Mouse (Mus musculus): ENCODE measurements at regions not wholly inside any gene's neighbourhood (a gene's known extent, or its start where the extent isn't known, plus 50 kb on each side); places are given as distances from the start of the nearest gene placed in this dataset.
"Not testable (repeated sequence)": the region's sequence is repeated elsewhere in the genome, so short reads cannot be mapped to it uniquely, and the experiment has no call there.

GRCm38 (mm10) chr5:97279455-97279854 lies 112.7 kb downstream of the Naa11 start:
- Histone ChIP-seq H3K27me3 (ENCODE audit: insufficient read depth, poor library complexity, severe bottlenecking) (no peaks in the 10 kb centered on the region), H3K4me1 (replicated peaks) (no peaks in the 10 kb centered on the region), H3K9me3 (no peaks in the 10 kb centered on the region), H3K36me3 (no peaks in the 10 kb centered on the region), H3K27ac (no peak overlapping the region), H3K4me3 (no peak overlapping the region)
- DNase-seq (ENCODE audit: low spot score), result no peak
- WGBS, result 87% methylated on average over 5 of the region's 5 CpGs

- no peaks in the 10 kb centered on the region for H3K27me3 ChIP-seq (ENCODE audit: insufficient read depth, poor library complexity, severe bottlenecking)
- H3K27ac ChIP-seq, result no peak overlapping the region
- DNase-seq (ENCODE audit: low spot score), result no peak
- H3K4me1 ChIP-seq (replicated peaks), result no peaks in the 10 kb centered on the region
- no peaks in the 10 kb centered on the region for H3K9me3 ChIP-seq
- WGBS, result 87% methylated on average over 16 of the region's 16 CpGs
- no peaks in the 10 kb centered on the region for H3K36me3 ChIP-seq
- H3K4me3 ChIP-seq, result no peak overlapping the region
Observed at GRCm38 (mm10) chr5:97277795-97278572, 114.2 kb downstream of the Naa11 start.

GRCm38 (mm10) chr5:97276724-97277123 lies 115.5 kb downstream of the Naa11 start:
- no peak overlapping the region for H3K27ac ChIP-seq
- DNase-seq (ENCODE audit: low spot score), result no peak
- no peaks in the 10 kb centered on the region for H3K36me3 ChIP-seq
- H3K4me3 ChIP-seq, result no peak overlapping the region
- H3K27me3 ChIP-seq (ENCODE audit: insufficient read depth, poor library complexity, severe bottlenecking), result no peaks in the 10 kb centered on the region
- 86% methylated on average over 5 of the region's 5 CpGs for WGBS
- H3K9me3 ChIP-seq, result no peaks in the 10 kb centered on the region
- no peaks in the 10 kb centered on the region for H3K4me1 ChIP-seq (replicated peaks)

GRCm38 (mm10) chr5:97264666-97265065 lies 127.5 kb downstream of the Naa11 start:
- not testable (repeated sequence) for H3K36me3 ChIP-seq; H3K4me3 ChIP-seq; H3K27ac ChIP-seq; H3K9me3 ChIP-seq; H3K4me1 ChIP-seq (replicated peaks); DNase-seq (ENCODE audit: low spot score); H3K27me3 ChIP-seq (ENCODE audit: insufficient read depth, poor library complexity, severe bottlenecking)
- WGBS, result 91% methylated on average over 12 of the region's 12 CpGs

GRCm38 (mm10) chr5:97257106-97257505 lies 135.1 kb downstream of the Naa11 start:
- Histone ChIP-seq H3K27ac (no peak overlapping the region), H3K4me1 (replicated peaks) (no peaks in the 10 kb centered on the region), H3K9me3 (no peaks in the 10 kb centered on the region), H3K4me3 (no peak overlapping the region), H3K36me3 (no peaks in the 10 kb centered on the region), H3K27me3 (ENCODE audit: insufficient read depth, poor library complexity, severe bottlenecking) (no peaks in the 10 kb centered on the region)
- 88% methylated on average over 1 of the region's 1 CpGs for WGBS
- DNase-seq (ENCODE audit: low spot score), result no peak

- no peaks in the 10 kb centered on the region for H3K4me1 ChIP-seq (replicated peaks)
- H3K4me3 ChIP-seq, result no peak overlapping the region
- DNase-seq (ENCODE audit: low spot score), result no peak
- WGBS, result 65% methylated on average over 7 of the region's 7 CpGs
- no peaks in the 10 kb centered on the region for H3K36me3 ChIP-seq
- no peaks in the 10 kb centered on the region for H3K9me3 ChIP-seq
- H3K27ac ChIP-seq, result no peak overlapping the region
- H3K27me3 ChIP-seq (ENCODE audit: insufficient read depth, poor library complexity, severe bottlenecking), result no peaks in the 10 kb centered on the region
Observed at GRCm38 (mm10) chr5:97256445-97257060, 135.6 kb downstream of the Naa11 start.

- H3K4me3 ChIP-seq, result no peak overlapping the region
- H3K4me1 ChIP-seq (replicated peaks), result peaks cover 3% of the 10 kb centered on the region; the same call in 1 of the 2 replicates
- H3K27me3 ChIP-seq (ENCODE audit: insufficient read depth, poor library complexity, severe bottlenecking), result no peaks in the 10 kb centered on the region
- H3K9me3 ChIP-seq, result no peaks in the 10 kb centered on the region
- DNase-seq (ENCODE audit: low spot score), result no peak
- no peaks in the 10 kb centered on the region for H3K36me3 ChIP-seq
- WGBS, result 90% methylated on average over 2 of the region's 2 CpGs
- H3K27ac ChIP-seq, result no peak overlapping the region
Observed at GRCm38 (mm10) chr5:97236930-97237329, 125.5 kb upstream of the Paqr3 start.

- DNase-seq (ENCODE audit: low spot score), result no peak
- 37% methylated on average over 2 of the region's 2 CpGs for WGBS
- Histone ChIP-seq H3K4me3 (no peak overlapping the region), H3K4me1 (replicated peaks) (peaks cover 16% of the 10 kb centered on the region), H3K9me3 (no peaks in the 10 kb centered on the region), H3K27me3 (ENCODE audit: insufficient read depth, poor library complexity, severe bottlenecking) (peaks cover 2% of the 10 kb centered on the region; the same call in 1 of the 2 replicates), H3K36me3 (no peaks in the 10 kb centered on the region), H3K27ac (no peak overlapping the region)
Observed at GRCm38 (mm10) chr5:97226425-97226824, 115.0 kb upstream of the Paqr3 start.

- H3K27me3 ChIP-seq (ENCODE audit: insufficient read depth, poor library complexity, severe bottlenecking), result peaks cover 16% of the 10 kb centered on the region
- no peak for DNase-seq (ENCODE audit: low spot score)
- 73% methylated on average over 12 of the region's 12 CpGs for WGBS
- peaks cover 16% of the 10 kb centered on the region for H3K4me1 ChIP-seq (replicated peaks)
- H3K9me3 ChIP-seq, result no peaks in the 10 kb centered on the region
- peak overlapping the region; percentile 34 for H3K4me3 ChIP-seq
- H3K36me3 ChIP-seq, result no peaks in the 10 kb centered on the region
- peak overlapping the region; percentile 62 for H3K27ac ChIP-seq
Observed at GRCm38 (mm10) chr5:97223238-97223857, 112.0 kb upstream of the Paqr3 start.

- Histone ChIP-seq H3K27me3 (ENCODE audit: insufficient read depth, poor library complexity, severe bottlenecking) (peaks cover 16% of the 10 kb centered on the region), H3K4me1 (replicated peaks) (peaks cover 16% of the 10 kb centered on the region), H3K27ac (peak overlapping the region; percentile 62; the same call in 1 of the 2 replicates), H3K36me3 (no peaks in the 10 kb centered on the region), H3K4me3 (peak overlapping the region; percentile 34), H3K9me3 (no peaks in the 10 kb centered on the region)
- WGBS, result 47% methylated on average over 12 of the region's 12 CpGs
- peak; percentile 16 for DNase-seq (ENCODE audit: low spot score)
Observed at GRCm38 (mm10) chr5:97222489-97223237, 111.3 kb upstream of the Paqr3 start.

GRCm38 (mm10) chr5:97218712-97219111 lies 107.3 kb upstream of the Paqr3 start:
- DNase-seq (ENCODE audit: low spot score), result no peak
- no peak overlapping the region for H3K4me3 ChIP-seq
- H3K27ac ChIP-seq, result no peak overlapping the region
- no peaks in the 10 kb centered on the region for H3K9me3 ChIP-seq
- WGBS, result 42% methylated on average over 1 of the region's 1 CpGs
- peaks cover 16% of the 10 kb centered on the region for H3K27me3 ChIP-seq (ENCODE audit: insufficient read depth, poor library complexity, severe bottlenecking)
- H3K4me1 ChIP-seq (replicated peaks), result peaks cover 16% of the 10 kb centered on the region
- no peaks in the 10 kb centered on the region for H3K36me3 ChIP-seq

GRCm38 (mm10) chr5:97205606-97206005 lies 94.2 kb upstream of the Paqr3 start:
- Histone ChIP-seq H3K4me1 (replicated peaks) (peaks cover 29% of the 10 kb centered on the region), H3K9me3 (no peaks in the 10 kb centered on the region), H3K4me3 (no peak overlapping the region), H3K27me3 (ENCODE audit: insufficient read depth, poor library complexity, severe bottlenecking) (peaks cover 6% of the 10 kb centered on the region), H3K36me3 (no peaks in the 10 kb centered on the region), H3K27ac (no peak overlapping the region)
- 84% methylated on average over 4 of the region's 4 CpGs for WGBS
- DNase-seq (ENCODE audit: low spot score), result no peak

All from hindbrain, embryonic 10.5 days (tissue).